Mouse (Mus musculus) forebrain, embryonic 14.5 days (tissue): ENCODE data around the gene Otop2. TPM values are rescaled to one million over a fixed set of nuclear protein-coding genes. Genes with fewer than 3 reads are reported as not detected.

ENCODE experiments used
- ATAC-seq: fragments of 200-750 bp; cut with Nextera tagmentation; 2 replicates; pipeline ENCODE4 v1.8.0; 2017; ENCODE audit warnings: mild to moderate bottlenecking, moderate library complexity
- DNase-seq: peaks from one replicate; pipeline ENCODE4 v3.0.0-alpha.2; 2015; ENCODE audit warnings: low spot score
- H3K27ac ChIP-seq: fragments of 300-500 bp; sonication (generic); 2 replicates; pipeline ENCODE4 v1.5.1; 2014; ENCODE audit warnings: low read depth, mild to moderate bottlenecking, control low read depth, low read length, moderate library complexity
- H3K27me3 ChIP-seq: fragments of 300-500 bp; sonication (generic); replicated peaks from 2 replicates; pipeline ENCODE4 v1.6.1; 2014; ENCODE audit warnings: low read length, control low read depth, mixed read lengths; ENCODE audit not compliant: control insufficient read depth, insufficient read depth
- H3K36me3 ChIP-seq: fragments of 300-500 bp; sonication (generic); 2 replicates; pipeline ENCODE4 v1.6.1; 2014; ENCODE audit warnings: low read length, control low read depth; ENCODE audit not compliant: control insufficient read depth, insufficient read depth
- H3K4me1 ChIP-seq: fragments of 300-500 bp; sonication (generic); 2 replicates; pipeline ENCODE4 v1.6.1; 2014; ENCODE audit warnings: antibody characterized with exemption, low read length, control low read depth; ENCODE audit not compliant: control insufficient read depth, insufficient read depth
- H3K4me2 ChIP-seq: fragments of 300-500 bp; sonication (generic); 2 replicates; pipeline ENCODE4 v1.6.1; 2014; ENCODE audit warnings: mild to moderate bottlenecking, control low read depth, low read length
- H3K4me3 ChIP-seq: fragments of 300-500 bp; sonication (generic); 2 replicates; pipeline ENCODE4 v1.5.1; 2014; ENCODE audit warnings: low read depth, low read length, control low read depth
- H3K9ac ChIP-seq: fragments of 300-500 bp; sonication (generic); 2 replicates; pipeline ENCODE4 v1.6.1; 2014; ENCODE audit warnings: mild to moderate bottlenecking, low read length, control low read depth, moderate library complexity
- H3K9me3 ChIP-seq: fragments of 300-500 bp; sonication (generic); replicated peaks from 2 replicates; pipeline ENCODE4 v1.6.1; 2016; ENCODE audit warnings: low read length, control low read depth, mixed read lengths; ENCODE audit not compliant: control insufficient read depth
- WGBS: fragments of 180-500 bp; shearing (Covaris S2); extraction: QIAGEN DNeasy Blood & Tissue Kit; methylation state at CpG from one replicate; pipeline ENCODE4 v1.1.7; 2014; 5-methylcytosine and 5-hydroxymethylcytosine counted together
- polyA plus RNA-seq: library from polyadenylated mRNA; unstranded; fragments of >200 nt; fragmentation: Nextera tagmentation; extraction: Ambion mirVana; gene quantifications from 2 replicates; pipeline ENCODE4 v1.2.1, GENCODE M21; 2014

The Otop2 gene
- polyA plus RNA-seq, 1 experiment from 2014 or later, result not detected

- 91% methylated on average over 1 of the region's 1 CpGs for WGBS
- no peak overlapping the region for H3K9ac ChIP-seq
- ATAC-seq (no peak), DNase-seq (no peak)
- no peak overlapping the region for H3K4me2 ChIP-seq
- H3K9me3 ChIP-seq, result no peaks in the 10 kb centered on the region
- H3K4me3 ChIP-seq, result no peak overlapping the region
- H3K36me3 ChIP-seq, result no peaks in the 10 kb centered on the region
- no peaks in the 10 kb centered on the region for H3K4me1 ChIP-seq
- no peaks in the 10 kb centered on the region for H3K27me3 ChIP-seq
- no peak overlapping the region for H3K27ac ChIP-seq
Observed at GRCm38 (mm10) chr11:115290314-115290713, 16.6 kb upstream of the Otop2 start.

GRCm38 (mm10) chr11:115290919-115291318, 16.0 kb upstream of the Otop2 start:
- H3K4me3 ChIP-seq, result no peak overlapping the region
- ATAC-seq (no peak), DNase-seq (peak; percentile 44)
- no peak overlapping the region for H3K9ac ChIP-seq
- H3K27me3 ChIP-seq, result no peaks in the 10 kb centered on the region
- no peaks in the 10 kb centered on the region for H3K4me1 ChIP-seq
- H3K4me2 ChIP-seq, result no peak overlapping the region
- no peaks in the 10 kb centered on the region for H3K9me3 ChIP-seq
- H3K36me3 ChIP-seq, result no peaks in the 10 kb centered on the region
- no peak overlapping the region for H3K27ac ChIP-seq
- 79% methylated on average over 6 of the region's 6 CpGs for WGBS

GRCm38 (mm10) chr11:115291503-115291902, 15.5 kb upstream of the Otop2 start:
- H3K9me3 ChIP-seq, result no peaks in the 10 kb centered on the region

GRCm38 (mm10) chr11:115292631-115293375, 14.2 kb upstream of the Otop2 start:
- no peak overlapping the region for H3K4me2 ChIP-seq
- WGBS, result 71% methylated on average over 14 of the region's 14 CpGs
- DNase-seq (no peak), ATAC-seq (no peak)
- no peaks in the 10 kb centered on the region for H3K36me3 ChIP-seq
- no peaks in the 10 kb centered on the region for H3K9me3 ChIP-seq
- H3K9ac ChIP-seq, result no peak overlapping the region
- H3K4me1 ChIP-seq, result peaks cover 5% of the 10 kb centered on the region; the same call in 1 of the 2 replicates
- H3K4me3 ChIP-seq, result no peak overlapping the region
- H3K27ac ChIP-seq, result no peak overlapping the region
- H3K27me3 ChIP-seq, result no peaks in the 10 kb centered on the region

More at GRCm38 (mm10) chr11:115291503-115291902, 15.5 kb upstream of the Otop2 start:
- H3K4me1 ChIP-seq, result no peaks in the 10 kb centered on the region
- DNase-seq, result no peak
- ATAC-seq, result no peak
- H3K27ac ChIP-seq, result no peak overlapping the region
- no peak overlapping the region for H3K4me3 ChIP-seq
- H3K4me2 ChIP-seq, result no peak overlapping the region
- H3K9ac ChIP-seq, result no peak overlapping the region
- 86% methylated on average over 10 of the region's 10 CpGs for WGBS
- H3K36me3 ChIP-seq, result no peaks in the 10 kb centered on the region
- H3K27me3 ChIP-seq, result no peaks in the 10 kb centered on the region

GRCm38 (mm10) chr11:115295939-115296338, 11.0 kb upstream of the Otop2 start:
- Histone ChIP-seq H3K27ac (no peak overlapping the region), H3K4me2 (no peak overlapping the region), H3K36me3 (no peaks in the 10 kb centered on the region), H3K9me3 (no peaks in the 10 kb centered on the region), H3K27me3 (no peaks in the 10 kb centered on the region), H3K4me1 (peaks cover 5% of the 10 kb centered on the region; the same call in 1 of the 2 replicates), H3K4me3 (no peak overlapping the region), H3K9ac (no peak overlapping the region)
- WGBS, result 90% methylated on average over 11 of the region's 11 CpGs
- no peak for DNase-seq
- ATAC-seq, result no peak

- Histone ChIP-seq H3K36me3 (no peaks in the 10 kb centered on the region), H3K9ac (peak overlapping the region; percentile 69), H3K27ac (no peak overlapping the region), H3K4me1 (peaks cover 5% of the 10 kb centered on the region; the same call in 1 of the 2 replicates), H3K27me3 (no peaks in the 10 kb centered on the region), H3K4me3 (peak overlapping the region; percentile 45), H3K4me2 (peak overlapping the region; percentile 88), H3K9me3 (no peaks in the 10 kb centered on the region)
- DNase-seq (no peak), ATAC-seq (no peak)
- WGBS, result 55% methylated on average over 21 of the region's 21 CpGs
Observed at GRCm38 (mm10) chr11:115296471-115297210, 10.3 kb upstream of the Otop2 start.

GRCm38 (mm10) chr11:115297214-115297826, 9.6 kb upstream of the Otop2 start, which contains the start of gene Fads6:
TSS of gene Fads6 (minus strand) at chr11:115297663.
- DNase-seq (peak; percentile 60), ATAC-seq (peak; percentile 80)
- Histone ChIP-seq H3K27me3 (no peaks in the 10 kb centered on the region), H3K4me3 (peak within 1 kb of the TSS; percentile 45), H3K4me2 (peak within 1 kb of the TSS; percentile 88), H3K36me3 (no peaks in the 10 kb centered on the region), H3K9me3 (no peaks in the 10 kb centered on the region), H3K27ac (no peak within 1 kb of the TSS), H3K9ac (peak within 1 kb of the TSS; percentile 69), H3K4me1 (peaks cover 5% of the 10 kb centered on the region; the same call in 1 of the 2 replicates)
- under 1% methylated on average over 44 of the region's 44 CpGs for WGBS

GRCm38 (mm10) chr11:115298160-115298559, 8.8 kb upstream of the Otop2 start:
- 78% methylated on average over 8 of the region's 8 CpGs for WGBS
- Histone ChIP-seq H3K36me3 (no peaks in the 10 kb centered on the region), H3K27me3 (no peaks in the 10 kb centered on the region), H3K9ac (no peak overlapping the region), H3K27ac (no peak overlapping the region), H3K4me3 (no peak overlapping the region), H3K4me2 (no peak overlapping the region; the same call in 1 of the 2 replicates), H3K4me1 (peaks cover 5% of the 10 kb centered on the region; the same call in 1 of the 2 replicates), H3K9me3 (no peaks in the 10 kb centered on the region)
- DNase-seq (no peak), ATAC-seq (no peak)
